Mouse (Mus musculus) forebrain, embryonic 14.5 days (tissue): ENCODE results near the gene Spata5. TPM values are rescaled to one million over a fixed set of nuclear protein-coding genes. Genes with fewer than 3 reads are reported as not detected.
"Not testable (repeated sequence)": the region's sequence is repeated elsewhere in the genome, so short reads cannot be mapped to it uniquely, and the experiment has no call there.

Experiments
- ATAC-seq: fragments of 200-750 bp; cut with Nextera tagmentation; 2 replicates; pipeline ENCODE4 v1.8.0; 2017; ENCODE audit warnings: mild to moderate bottlenecking, moderate library complexity
- DNase-seq: peaks from one replicate; pipeline ENCODE4 v3.0.0-alpha.2; 2015; ENCODE audit warnings: low spot score
- H3K27ac ChIP-seq: fragments of 300-500 bp; sonication (generic); 2 replicates; pipeline ENCODE4 v1.5.1; 2014; ENCODE audit warnings: low read depth, mild to moderate bottlenecking, control low read depth, low read length, moderate library complexity
- H3K27me3 ChIP-seq: fragments of 300-500 bp; sonication (generic); replicated peaks from 2 replicates; pipeline ENCODE4 v1.6.1; 2014; ENCODE audit warnings: low read length, control low read depth, mixed read lengths; ENCODE audit not compliant: control insufficient read depth, insufficient read depth
- H3K36me3 ChIP-seq: fragments of 300-500 bp; sonication (generic); 2 replicates; pipeline ENCODE4 v1.6.1; 2014; ENCODE audit warnings: low read length, control low read depth; ENCODE audit not compliant: control insufficient read depth, insufficient read depth
- H3K4me1 ChIP-seq: fragments of 300-500 bp; sonication (generic); 2 replicates; pipeline ENCODE4 v1.6.1; 2014; ENCODE audit warnings: antibody characterized with exemption, low read length, control low read depth; ENCODE audit not compliant: control insufficient read depth, insufficient read depth
- H3K4me2 ChIP-seq: fragments of 300-500 bp; sonication (generic); 2 replicates; pipeline ENCODE4 v1.6.1; 2014; ENCODE audit warnings: mild to moderate bottlenecking, control low read depth, low read length
- H3K4me3 ChIP-seq: fragments of 300-500 bp; sonication (generic); 2 replicates; pipeline ENCODE4 v1.5.1; 2014; ENCODE audit warnings: low read depth, low read length, control low read depth
- H3K9ac ChIP-seq: fragments of 300-500 bp; sonication (generic); 2 replicates; pipeline ENCODE4 v1.6.1; 2014; ENCODE audit warnings: mild to moderate bottlenecking, low read length, control low read depth, moderate library complexity
- H3K9me3 ChIP-seq: fragments of 300-500 bp; sonication (generic); replicated peaks from 2 replicates; pipeline ENCODE4 v1.6.1; 2016; ENCODE audit warnings: low read length, control low read depth, mixed read lengths; ENCODE audit not compliant: control insufficient read depth
- WGBS: fragments of 180-500 bp; shearing (Covaris S2); extraction: QIAGEN DNeasy Blood & Tissue Kit; methylation state at CpG from one replicate; pipeline ENCODE4 v1.1.7; 2014; 5-methylcytosine and 5-hydroxymethylcytosine counted together
- polyA plus RNA-seq: library from polyadenylated mRNA; unstranded; fragments of >200 nt; fragmentation: Nextera tagmentation; extraction: Ambion mirVana; gene quantifications from 2 replicates; pipeline ENCODE4 v1.2.1, GENCODE M21; 2014

Spata5 gene
- polyA plus RNA-seq, 1 experiment from 2014 or later: 37.0 TPM

DNA sequence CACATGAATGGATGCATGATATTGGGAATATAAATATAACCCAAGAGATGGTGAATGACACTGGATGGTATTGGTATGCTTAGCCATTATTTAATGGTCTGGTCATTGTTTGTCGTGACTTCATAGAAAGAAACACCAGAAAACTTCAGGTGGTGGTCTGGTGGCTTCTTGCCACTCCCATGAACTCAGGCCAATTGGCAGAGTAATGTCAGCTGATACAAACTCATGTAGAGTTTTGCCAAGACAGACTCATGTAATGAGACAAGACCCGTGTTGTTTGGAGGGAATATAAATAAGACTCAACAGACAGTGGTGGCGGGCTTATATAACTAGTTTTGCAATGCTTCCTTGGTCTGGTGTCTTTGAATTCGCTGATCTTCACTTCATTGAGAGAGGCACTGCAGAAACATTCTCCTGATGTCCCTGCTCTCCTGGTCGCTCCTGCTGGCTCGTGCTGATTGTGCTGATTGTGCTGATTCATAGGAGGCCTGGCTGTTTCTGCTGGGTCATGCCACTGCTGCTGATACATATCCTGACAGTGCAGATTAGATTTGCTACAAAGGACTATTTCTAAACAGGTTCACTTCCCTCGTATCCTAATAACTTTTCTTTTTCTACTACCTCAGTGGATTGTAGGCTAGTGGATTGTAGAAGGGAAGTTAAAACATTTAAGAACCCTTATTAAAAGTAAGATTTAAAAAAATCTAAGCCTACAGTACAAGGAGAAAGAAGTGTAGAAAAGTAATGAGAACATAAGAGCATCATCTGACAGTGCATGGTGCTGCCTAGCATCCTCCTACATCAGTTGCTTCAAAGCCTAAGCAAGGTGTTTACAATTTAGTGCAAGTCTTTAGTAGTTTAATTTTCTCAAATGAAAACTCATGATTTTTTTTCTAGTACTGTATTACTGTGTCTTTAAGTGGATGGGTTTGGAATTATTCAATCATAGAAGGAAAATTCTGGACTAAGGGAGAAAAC, 90.6 kb downstream of the Spata5 start:
- Histone ChIP-seq H3K27me3 (no peaks in the 10 kb centered on the region), H3K4me1 (no peaks in the 10 kb centered on the region), H3K36me3 (no peaks in the 10 kb centered on the region), H3K9me3 (no peaks in the 10 kb centered on the region), H3K4me2 (no peak overlapping the region), H3K9ac (no peak overlapping the region), H3K4me3 (no peak overlapping the region), H3K27ac (no peak overlapping the region)
- no peak for ATAC-seq
- no peak for DNase-seq
- 82% methylated on average over 7 of the region's 7 CpGs for WGBS

DNA sequence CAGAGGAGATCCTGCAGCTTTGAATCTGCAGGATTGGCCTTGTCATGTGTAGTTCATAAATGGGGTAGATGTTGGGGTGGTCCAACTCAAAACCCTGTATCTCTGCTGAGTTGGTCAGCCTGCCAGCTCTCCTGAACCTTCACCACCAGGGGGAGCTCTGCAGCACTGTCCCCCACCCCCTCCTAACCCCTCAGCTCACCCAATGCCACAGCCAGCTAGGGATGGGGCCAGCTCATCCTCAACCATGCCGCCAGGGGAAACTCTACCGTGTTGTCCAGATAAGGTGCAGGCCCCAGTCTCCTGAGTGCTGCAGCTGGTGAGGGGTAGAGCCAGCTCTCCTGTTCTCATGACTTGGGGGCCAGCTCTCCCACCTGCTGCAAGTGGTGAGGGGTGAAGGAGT, 95.8 kb downstream of the Spata5 start:
- DNase-seq (no peak), ATAC-seq (no peak)
- WGBS: 9% methylated on average over 2 of the region's 2 CpGs

GRCm38 (mm10) chr3:37516379-37516778, 96.7 kb downstream of the Spata5 start:
- Histone ChIP-seq H3K4me2 (no peak overlapping the region), H3K27ac (no peak overlapping the region), H3K9me3 (no peaks in the 10 kb centered on the region), H3K4me1 (no peaks in the 10 kb centered on the region), H3K27me3 (no peaks in the 10 kb centered on the region), H3K4me3 (no peak overlapping the region), H3K9ac (no peak overlapping the region), H3K36me3 (no peaks in the 10 kb centered on the region)
- no peak for ATAC-seq
- DNase-seq: no peak
- 97% methylated on average over 2 of the region's 2 CpGs for WGBS

More for the DNA sequence above, 95.8 kb downstream of the Spata5 start:
- Histone ChIP-seq H3K4me1 (no peaks in the 10 kb centered on the region), H3K9ac (no peak overlapping the region), H3K27ac (no peak overlapping the region), H3K4me2 (no peak overlapping the region), H3K36me3 (no peaks in the 10 kb centered on the region), H3K9me3 (no peaks in the 10 kb centered on the region), H3K27me3 (no peaks in the 10 kb centered on the region), H3K4me3 (no peak overlapping the region)

DNA sequence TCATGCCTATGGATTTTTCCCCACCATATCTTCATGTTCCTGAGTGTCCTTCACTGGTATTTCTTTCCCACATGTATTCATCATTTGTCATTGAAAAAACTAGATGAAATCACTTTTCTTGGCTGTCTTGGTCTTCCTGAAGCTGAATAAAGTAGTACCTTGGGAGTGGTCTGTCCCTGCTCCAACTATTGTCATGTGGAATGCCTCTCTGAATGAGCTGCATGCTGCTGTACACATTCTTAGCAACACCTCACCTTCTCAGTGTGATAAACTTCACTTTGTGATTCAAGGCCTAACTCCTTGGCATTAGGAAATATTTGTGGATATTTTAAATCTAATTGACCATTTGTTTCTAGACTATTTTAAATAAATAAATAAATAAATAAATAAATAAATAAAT, 98.9 kb downstream of the Spata5 start:
- Histone ChIP-seq H3K36me3 (no peaks in the 10 kb centered on the region), H3K9ac (no peak overlapping the region), H3K27ac (no peak overlapping the region), H3K4me1 (no peaks in the 10 kb centered on the region), H3K4me3 (no peak overlapping the region), H3K4me2 (no peak overlapping the region), H3K27me3 (no peaks in the 10 kb centered on the region), H3K9me3 (no peaks in the 10 kb centered on the region)
- DNase-seq: no peak
- ATAC-seq: no peak

DNA sequence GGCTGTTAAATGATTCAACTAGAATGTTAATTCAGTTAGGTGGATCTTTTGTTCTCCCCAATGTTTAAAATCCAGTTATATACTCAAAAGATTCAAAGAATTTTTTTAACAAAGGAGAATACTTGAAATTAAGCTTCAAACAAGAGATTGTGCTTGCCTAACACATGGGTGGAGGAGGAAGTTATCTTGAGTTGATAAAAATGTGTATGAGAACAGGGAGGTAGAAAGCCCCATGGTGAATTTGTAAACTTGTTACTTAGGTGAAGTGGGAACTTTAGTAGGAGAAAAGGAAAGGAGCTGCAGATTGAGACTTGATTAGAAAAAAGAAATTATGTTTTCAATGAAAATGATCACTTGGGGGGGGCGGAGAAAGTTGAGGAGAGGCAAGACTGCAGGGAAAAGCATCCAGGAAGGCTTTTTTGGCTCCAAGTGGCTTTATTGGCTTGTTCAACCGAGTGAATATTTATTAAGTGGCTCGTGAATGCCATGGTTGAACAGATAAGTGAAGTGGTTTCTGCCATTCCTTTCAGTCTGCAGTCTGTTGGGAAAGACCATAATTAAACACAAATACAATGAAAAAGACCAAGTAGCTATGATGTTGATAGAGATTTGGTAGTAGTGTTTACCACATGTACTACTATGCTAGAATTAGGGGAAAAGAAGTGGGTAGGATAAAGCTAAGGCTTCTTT, 100.8 kb downstream of the Spata5 start:
- DNase-seq: no peak
- Histone ChIP-seq H3K9me3 (no peaks in the 10 kb centered on the region), H3K27ac (no peak overlapping the region), H3K36me3 (no peaks in the 10 kb centered on the region), H3K4me3 (no peak overlapping the region), H3K4me1 (no peaks in the 10 kb centered on the region), H3K4me2 (no peak overlapping the region), H3K27me3 (no peaks in the 10 kb centered on the region), H3K9ac (no peak overlapping the region)
- WGBS: 67% methylated on average over 3 of the region's 3 CpGs
- ATAC-seq: no peak

GRCm38 (mm10) chr3:37532079-37532478, 112.4 kb downstream of the Spata5 start:
- H3K4me2 ChIP-seq: no peak overlapping the region

DNA sequence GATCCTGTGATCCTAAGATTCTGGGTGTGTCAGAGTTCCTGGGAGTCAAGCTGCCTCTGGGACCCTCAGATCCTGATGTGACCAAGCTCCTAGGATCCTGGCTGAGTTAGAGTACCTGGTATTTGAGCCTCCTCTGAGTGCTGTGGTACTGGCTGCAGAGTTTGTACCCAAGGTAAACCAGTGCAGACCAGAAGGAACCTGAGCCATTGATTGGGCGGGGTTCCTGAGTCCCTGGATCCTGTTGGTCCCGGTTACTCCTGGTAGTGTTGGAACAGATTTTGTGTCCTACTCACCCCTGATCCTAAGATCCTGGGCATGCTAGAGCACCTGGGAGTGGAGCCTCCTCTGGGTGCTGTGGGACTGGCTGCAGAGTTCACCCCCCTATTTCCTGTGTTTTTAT, 121.0 kb downstream of the Spata5 start:
- ATAC-seq, DNase-seq, H3K36me3 ChIP-seq, H3K9ac ChIP-seq, H3K4me2 ChIP-seq, H3K9me3 ChIP-seq, H3K4me1 ChIP-seq, H3K27me3 ChIP-seq, H3K27ac ChIP-seq, H3K4me3 ChIP-seq: not testable (repeated sequence)
- WGBS: 100% methylated on average over 2 of the region's 2 CpGs

More at GRCm38 (mm10) chr3:37532079-37532478, 112.4 kb downstream of the Spata5 start:
- H3K4me3 ChIP-seq: no peak overlapping the region
- no peak overlapping the region for H3K9ac ChIP-seq
- DNase-seq (no peak), ATAC-seq (no peak)
- H3K9me3 ChIP-seq: no peaks in the 10 kb centered on the region
- no peak overlapping the region for H3K27ac ChIP-seq
- no peaks in the 10 kb centered on the region for H3K27me3 ChIP-seq
- no peaks in the 10 kb centered on the region for H3K4me1 ChIP-seq
- H3K36me3 ChIP-seq: no peaks in the 10 kb centered on the region

DNA sequence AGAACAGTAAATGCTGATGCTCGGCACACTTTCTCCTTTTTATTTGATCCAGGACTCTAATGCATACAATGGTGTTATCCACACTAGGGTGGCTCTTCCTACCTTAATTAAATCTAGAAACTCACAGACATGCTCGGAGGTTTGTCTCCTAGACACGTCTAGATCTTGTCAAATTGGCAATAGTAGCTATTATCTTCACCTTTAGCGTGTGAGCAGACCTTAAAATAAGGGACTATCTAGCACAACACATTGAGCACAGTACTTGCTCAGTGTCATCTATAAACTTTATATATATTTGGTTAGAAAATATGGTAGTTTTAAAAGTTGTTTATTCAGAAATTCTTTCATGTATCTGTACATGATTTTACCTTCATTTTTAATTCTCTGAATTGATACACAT, 126.7 kb downstream of the Spata5 start:
- ATAC-seq: no peak
- Histone ChIP-seq H3K9me3 (no peaks in the 10 kb centered on the region), H3K4me2 (no peak overlapping the region), H3K4me1 (no peaks in the 10 kb centered on the region), H3K27ac (no peak overlapping the region), H3K36me3 (no peaks in the 10 kb centered on the region), H3K4me3 (no peak overlapping the region), H3K9ac (no peak overlapping the region), H3K27me3 (no peaks in the 10 kb centered on the region)
- no peak for DNase-seq
- WGBS: 84% methylated on average over 4 of the region's 4 CpGs

DNA sequence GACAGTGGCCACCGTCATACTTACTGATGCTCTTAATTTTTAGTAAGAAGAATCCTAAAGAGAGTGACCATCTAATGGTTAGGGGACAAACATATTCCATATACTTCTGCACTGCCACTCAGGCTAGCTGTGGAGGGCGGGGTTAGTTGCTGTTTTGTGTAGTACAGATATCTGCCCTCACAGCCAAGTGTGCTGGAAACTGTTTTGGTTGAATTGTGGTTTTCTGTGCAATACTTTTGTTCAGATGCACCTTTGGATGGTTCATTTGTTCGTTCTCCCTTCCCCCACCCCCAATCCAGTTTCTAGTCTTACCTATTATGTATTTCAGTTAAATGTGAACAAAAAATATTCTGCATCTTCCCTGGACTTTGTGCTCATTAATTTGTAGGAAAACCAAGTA, 130.5 kb downstream of the Spata5 start:
- no peaks in the 10 kb centered on the region for H3K9me3 ChIP-seq
- WGBS: 84% methylated on average over 3 of the region's 3 CpGs

More for the DNA sequence above, 130.5 kb downstream of the Spata5 start:
- DNase-seq (no peak), ATAC-seq (no peak)
- Histone ChIP-seq H3K9ac (no peak overlapping the region), H3K27me3 (no peaks in the 10 kb centered on the region), H3K27ac (no peak overlapping the region), H3K36me3 (no peaks in the 10 kb centered on the region), H3K4me2 (no peak overlapping the region), H3K4me1 (no peaks in the 10 kb centered on the region), H3K4me3 (no peak overlapping the region)
